Mouse (Mus musculus) layer of hippocampus, adult 11-12 months (tissue): ENCODE measurements around the gene Tmem266.

Experiments used
- DNase-seq: peaks from one replicate; pipeline ENCODE4 v3.0.0; 2022; ENCODE audit warnings: low spot score

Gene Tmem266

DNA sequence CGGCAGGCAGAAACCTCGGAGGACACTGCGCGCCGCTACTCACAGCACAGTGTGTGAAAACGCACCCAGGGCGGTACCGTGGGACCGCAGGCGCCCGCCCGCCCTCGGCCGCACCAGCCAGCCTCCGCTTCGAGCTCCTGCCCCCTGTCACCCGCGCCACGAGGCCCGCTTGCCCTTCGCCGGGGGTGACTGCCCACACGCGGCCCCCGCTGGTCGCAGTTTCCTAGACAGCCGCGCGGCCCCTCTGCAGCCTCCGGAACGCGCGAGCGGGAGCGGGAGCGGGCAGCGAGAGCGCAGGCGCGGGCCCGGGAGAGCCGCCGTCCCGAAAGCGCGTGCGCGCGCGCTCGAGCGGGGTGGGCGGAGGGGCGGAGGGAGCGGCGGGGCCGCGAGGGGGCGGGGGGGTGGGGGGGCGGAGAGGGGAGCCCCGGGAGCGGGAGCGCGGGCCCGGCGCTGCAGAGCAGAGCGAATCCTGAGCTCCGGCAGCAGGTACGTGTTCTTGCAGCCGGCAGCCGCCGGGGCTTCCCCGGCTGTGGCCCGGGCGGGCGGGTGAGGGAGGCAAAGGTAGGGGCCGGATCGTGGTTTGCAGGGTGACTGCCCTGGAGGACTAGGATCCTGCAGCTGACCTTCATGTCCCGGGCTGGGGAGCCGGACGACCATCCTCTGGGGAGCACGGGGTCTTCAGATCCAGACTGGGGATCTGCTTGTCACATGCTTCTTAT, at the start of gene Tmem266, which contains the start of gene Nrg4:
Tmem266 (plus strand) TSS at position 399 of the 719 bp plus-strand sequence.
Nrg4 (minus strand) TSS at position 330 of the 719 bp plus-strand sequence.
- DNase-seq = peak; percentile 67

DNA sequence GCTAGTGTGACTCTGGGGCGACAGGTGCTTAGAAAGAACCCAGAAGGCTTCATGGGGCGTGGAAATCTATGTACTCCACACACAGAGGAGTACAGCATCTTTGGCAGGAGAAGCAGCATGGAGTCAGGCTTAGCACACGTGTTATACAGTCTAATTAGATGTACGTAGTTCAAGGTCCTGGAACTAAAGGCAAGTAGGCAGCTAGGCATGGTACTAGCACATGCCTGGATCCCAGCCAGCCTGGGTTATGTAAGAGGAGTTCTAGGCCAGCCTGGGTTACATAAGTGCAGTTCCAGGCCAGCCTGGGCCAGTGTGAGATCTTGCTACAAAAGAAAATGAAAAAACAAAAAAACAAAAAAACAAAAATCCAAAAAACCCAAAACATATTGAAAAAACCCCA, 49.2 kb upstream of the Tmem266 start:
- no peak for DNase-seq

DNA sequence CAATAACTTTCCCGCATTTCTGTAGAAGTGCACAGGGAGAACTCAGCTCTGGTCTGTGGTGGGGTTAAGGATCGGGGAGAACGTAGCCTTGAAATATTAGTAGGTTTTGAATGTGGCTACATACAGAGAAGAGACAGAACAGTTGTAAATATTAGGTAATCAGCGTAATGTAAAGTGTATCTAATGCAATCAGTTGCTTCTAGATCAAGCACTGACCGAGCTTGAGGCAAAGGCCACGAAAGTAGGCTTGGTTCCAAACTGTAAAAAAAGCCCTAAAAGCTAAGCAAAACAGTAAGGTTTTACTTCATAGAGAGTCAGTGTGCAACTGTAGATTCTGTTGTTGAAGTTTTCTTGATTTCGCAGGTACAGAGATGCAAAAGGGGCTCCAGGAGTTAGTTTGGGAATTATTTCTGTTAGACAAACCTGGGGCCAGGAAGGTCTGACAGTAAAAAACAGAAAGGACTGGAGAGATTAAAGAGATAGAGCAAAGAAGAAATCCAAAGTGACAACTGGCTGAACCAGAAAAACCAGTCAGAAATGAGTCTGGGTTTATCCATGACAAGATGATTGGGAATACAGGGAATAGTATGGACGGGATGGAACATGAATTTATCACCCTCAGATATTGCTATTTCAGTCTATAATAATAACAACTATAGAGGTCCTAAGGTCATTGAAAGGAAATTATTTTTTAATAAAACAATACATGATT, 47.4 kb upstream of the Tmem266 start:
- DNase-seq = no peak

DNA sequence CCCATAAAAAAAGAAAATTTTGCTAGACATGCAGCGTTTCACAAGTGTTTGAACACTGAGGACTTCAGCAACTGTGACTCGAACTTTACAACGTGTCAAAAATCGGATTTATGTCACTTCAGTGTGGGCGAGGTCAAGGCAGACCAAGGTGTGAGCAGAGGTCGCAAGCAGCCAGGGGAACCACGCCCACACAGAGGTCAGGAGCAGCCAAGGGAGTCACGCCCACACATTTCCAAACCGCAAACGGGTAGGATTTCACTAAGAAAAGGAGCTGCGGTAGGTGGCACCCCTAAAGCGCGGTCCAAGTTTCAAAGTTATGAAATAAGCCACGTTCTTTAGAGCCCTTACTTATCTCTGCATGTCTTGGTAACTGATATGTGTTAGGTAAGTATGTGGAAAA, 43.2 kb upstream of the Tmem266 start:
- no peak for DNase-seq

DNA sequence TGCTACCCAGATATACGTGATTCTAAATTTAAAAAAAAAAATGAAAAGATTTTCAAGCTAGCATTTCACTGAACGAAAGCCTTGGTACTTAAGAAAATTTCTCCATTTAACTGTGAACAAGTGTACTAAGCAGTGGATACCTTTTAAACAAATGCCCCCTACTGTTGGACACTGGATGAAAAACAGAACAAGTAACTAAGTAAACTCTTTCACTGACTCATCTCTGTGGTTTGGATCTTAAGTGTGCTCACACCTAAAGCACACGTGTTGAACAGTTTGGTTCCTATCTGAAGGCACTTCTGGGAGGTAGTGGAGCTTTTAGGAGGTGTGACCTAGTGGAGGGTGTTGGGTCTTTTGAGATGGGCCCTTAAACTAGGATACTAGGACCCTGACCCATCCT, 41.5 kb upstream of the Tmem266 start:
- DNase-seq = no peak

DNA sequence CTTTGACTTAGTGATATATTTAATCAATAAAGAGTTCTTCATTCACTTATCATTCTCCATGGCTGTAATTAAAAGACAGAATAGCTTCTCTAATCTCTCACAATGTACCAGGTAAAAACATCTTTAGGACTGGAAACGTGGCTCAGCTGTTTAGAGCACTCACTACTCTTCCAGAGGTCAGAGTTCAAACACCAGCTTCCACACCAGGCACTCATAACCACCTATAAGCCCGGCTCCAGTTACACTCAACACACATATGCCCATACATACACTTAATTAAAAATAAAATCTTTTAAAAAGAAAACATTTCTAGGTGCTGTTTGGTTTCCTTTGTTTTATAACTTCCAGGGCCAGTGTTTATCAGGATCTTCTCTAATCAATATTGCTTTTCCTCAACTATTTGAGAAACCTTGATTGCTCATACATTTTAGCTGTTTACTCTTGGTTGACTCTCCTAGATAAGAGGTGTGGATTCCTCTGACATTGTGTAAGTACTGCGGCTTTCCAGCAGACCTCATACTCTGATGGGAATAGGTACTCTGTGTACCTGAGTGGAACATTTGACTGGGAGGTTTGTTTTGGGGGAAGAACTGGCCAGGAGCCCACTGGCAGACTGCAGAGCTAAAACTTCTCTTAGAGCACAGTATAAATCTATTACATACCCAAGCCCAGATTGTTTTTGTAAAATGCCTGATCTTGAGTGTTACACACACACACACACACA, 37.1 kb upstream of the Tmem266 start:
- no peak for DNase-seq

DNA sequence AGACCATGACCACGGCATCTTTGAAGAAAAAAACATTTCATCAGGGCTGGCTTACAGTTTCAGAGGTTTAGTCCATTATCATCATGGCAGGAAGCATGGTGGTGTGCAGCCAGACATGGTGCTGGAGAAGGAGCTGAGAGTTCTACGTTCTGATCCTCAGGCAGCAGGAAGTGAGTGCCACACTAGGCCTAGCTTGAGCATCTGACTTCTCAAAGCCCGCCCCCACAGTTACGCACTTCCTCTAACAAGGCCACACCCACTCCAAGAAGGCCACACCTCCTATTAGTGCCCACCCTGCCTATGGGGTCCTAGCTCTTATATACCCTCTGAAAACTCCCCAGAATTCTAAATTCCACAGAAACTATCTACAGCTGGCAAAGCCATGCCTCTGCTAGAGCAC, 34.7 kb upstream of the Tmem266 start:
- DNase-seq = no peak

DNA sequence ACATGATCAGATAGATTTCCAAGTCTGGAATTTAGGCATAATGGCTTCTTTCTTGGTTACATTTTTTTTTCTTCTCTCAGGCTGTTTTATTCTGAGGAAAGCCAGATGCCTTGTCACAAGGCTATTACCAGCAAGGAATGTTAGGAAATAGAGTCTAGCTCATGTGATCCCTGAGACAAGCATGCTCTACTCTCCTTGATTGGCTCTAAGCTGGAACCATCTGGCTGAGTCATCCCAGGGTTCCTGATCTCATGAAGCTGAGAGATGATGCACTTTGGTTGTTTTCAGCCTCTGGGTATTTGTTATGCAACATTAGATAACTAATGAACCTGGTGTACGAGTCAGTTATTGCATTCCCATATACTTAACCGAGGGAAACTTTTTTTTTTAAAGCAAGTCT, 30.5 kb upstream of the Tmem266 start:
- no peak for DNase-seq

DNA sequence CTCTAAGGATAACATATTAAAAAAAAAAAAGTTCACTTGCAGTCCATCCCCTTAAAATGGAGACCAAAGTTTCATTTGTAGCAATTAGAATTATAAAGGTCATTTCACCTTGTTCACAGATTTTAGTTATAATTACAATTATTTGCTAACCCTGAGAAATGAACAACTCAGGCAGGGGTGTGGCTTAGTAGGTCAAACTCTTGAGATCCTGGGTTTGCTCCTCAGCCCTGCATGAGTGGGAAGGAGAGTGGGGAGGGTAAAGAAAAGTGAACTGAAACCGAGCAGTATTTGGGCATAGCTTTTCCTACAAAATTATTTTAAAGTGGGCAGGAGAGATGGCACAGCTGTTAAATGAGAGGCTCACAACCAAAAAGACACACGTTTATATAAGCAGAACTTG, 19.6 kb upstream of the Tmem266 start:
- no peak for DNase-seq

DNA sequence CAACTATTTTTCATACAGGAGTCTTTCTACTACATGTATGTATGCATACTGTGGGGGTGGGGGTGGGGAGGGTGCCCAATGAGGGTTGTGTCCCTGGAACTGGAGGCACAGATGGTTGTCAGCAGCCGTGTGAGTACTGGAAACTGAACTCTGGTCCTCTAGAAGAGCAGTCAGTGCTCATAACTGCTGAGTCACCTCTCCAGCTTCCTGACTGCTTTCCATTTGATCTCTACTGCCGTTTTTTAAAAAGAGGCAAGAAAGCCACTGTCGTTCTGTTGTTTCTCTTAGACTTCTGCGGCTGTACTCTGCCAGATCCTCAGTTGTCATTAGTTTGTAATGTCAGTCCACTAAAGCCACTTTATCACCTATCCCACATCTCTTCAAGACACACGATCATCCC, 19.2 kb upstream of the Tmem266 start:
- no peak for DNase-seq

DNA sequence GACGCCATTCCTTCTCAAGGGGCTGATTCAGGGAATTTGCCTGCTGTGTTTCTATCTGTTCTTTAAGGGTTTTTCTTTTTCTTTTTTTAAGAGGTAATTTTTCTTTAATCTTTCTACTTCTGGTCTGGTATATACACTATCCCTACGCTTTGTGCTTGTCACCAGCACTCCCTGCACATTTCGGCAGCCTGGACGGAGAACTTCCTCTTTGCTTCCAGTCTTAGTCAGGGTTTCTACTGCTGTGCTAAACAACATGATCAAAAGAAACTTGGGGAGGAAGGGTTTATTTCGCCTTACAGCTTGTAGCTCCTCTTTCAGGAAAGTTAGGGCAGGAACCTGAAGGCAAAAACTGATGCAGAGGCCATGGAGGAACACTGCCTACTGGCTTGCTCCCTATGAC, 18.3 kb upstream of the Tmem266 start:
- DNase-seq = no peak

DNA sequence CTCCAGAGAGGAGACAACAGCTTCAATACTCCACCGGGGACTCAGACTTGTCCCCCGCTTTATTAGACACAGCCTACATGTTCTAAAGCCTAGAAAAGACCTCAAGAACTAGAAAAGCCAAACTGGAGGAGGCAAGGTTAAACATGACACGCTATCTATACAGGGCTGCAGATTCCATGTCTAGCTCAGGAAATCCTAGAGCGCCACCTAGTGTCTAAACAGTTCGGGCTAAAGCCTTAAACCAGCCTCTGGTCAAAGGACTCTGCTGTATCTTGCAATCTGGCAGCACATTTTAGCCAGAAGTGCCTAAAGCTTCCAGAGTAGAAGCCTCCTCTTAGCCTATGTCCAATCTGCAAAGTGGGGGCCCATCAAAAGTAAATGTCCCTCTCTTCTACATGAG, 15.2 kb upstream of the Tmem266 start:
- peak; percentile 85 for DNase-seq

DNA sequence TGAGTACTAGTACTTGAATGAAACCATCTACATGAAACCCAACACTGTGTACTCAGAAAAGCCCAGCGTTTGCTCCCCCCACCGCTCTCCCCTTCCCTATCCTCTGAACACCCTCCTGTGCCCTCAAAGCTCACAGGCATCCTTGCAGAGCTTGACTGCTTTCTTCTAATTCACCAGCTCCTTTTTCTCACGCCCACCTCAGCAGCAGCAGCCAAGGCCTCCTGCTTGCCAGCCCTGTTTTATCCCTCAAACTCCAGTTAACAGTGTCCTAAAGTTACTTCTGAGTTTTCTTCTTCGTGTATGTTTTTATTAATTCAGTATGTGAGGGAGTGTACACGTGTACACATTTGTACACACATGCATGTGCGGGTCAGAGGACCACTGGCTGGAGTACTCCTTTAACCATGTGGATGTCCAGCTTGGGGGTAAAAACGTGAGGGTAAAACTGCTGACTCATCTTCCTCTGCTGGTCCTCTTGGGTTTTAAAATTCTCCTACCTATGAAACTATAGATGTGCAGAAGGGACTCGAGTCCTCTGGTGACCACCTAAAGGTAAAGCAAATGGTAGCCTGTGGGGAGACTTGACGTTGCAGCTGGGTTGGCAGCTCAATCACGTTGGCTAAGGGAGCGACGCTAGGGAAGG, 13.0 kb upstream of the Tmem266 start:
- DNase-seq = no peak

DNA sequence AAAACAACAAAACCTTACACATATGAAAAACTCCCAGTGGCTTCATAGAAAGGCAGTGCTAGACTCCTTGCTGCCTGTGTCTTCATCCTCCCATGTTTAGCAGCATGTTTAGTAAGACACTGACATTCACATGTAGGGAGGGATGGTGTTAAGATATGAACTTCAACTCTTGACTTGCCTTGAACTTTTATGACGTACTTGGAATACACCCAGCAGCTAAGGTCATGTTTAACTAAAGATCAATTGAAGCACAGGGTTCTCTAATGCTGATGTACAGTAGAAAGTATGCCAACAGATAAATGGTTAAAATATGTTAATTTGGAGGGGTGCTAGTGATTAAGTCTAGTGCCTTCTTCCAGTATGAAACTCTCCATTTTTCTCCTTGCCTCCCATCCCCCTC, 4.1 kb upstream of the Tmem266 start:
- no peak for DNase-seq

DNA sequence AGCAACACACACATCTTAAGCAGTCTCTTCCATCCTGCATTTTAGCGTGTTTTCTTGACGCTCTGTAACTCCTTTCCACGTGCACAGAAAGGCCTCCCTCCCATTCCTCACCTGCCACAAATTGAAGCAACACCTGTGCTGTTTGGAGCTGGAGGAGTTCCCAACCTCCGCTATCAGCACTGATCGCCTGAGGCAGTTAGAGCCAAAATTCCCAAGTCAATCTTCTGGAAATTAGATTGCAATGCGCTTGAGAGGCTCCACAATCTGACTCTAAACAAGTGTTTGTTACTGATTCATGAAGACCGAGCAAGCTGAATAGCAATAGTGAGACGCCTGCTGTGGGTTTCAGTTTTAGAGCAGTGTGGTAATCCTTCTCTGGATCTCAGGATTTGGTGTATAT, 2.6 kb upstream of the Tmem266 start:
- DNase-seq = no peak

DNA sequence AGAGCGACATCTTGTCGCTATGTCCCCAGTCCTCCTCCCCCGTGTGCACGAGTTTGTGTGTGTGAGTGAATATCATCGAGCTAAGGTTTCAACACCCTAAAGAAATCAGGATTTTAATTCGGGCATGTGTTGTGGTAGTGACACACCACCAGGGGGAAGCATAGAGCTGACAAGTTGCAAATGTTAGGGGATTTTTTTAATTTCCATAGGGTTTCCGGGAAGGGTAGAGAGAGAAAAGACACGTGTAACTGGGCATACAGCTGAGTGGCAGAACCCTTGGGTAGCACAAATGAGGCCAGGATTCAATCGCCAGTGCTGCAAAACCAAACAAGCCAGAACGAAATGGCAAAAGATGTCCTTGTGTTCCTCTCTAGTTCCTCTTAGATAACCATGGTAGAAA, 2.2 kb upstream of the Tmem266 start:
- DNase-seq = no peak

DNA sequence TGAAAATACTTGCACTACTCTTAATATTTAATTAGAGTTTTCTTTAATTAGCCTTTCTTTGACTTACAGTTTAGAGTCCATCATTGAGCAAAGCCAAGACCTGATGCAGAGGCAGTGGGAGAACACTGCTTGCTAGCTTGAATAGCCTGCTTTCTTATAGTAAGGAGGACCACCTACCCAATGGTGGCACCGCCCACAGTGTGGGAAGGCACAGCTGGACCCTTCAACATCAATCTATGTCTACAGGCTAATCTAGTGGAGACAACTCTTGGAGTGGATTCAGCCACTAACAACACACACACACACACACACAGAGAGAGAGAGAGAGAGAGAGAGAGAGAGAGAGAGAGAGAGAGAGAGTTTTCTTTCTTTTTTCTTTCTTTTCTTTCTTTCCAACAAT, 1.7 kb upstream of the Tmem266 start:
- no peak for DNase-seq

DNA sequence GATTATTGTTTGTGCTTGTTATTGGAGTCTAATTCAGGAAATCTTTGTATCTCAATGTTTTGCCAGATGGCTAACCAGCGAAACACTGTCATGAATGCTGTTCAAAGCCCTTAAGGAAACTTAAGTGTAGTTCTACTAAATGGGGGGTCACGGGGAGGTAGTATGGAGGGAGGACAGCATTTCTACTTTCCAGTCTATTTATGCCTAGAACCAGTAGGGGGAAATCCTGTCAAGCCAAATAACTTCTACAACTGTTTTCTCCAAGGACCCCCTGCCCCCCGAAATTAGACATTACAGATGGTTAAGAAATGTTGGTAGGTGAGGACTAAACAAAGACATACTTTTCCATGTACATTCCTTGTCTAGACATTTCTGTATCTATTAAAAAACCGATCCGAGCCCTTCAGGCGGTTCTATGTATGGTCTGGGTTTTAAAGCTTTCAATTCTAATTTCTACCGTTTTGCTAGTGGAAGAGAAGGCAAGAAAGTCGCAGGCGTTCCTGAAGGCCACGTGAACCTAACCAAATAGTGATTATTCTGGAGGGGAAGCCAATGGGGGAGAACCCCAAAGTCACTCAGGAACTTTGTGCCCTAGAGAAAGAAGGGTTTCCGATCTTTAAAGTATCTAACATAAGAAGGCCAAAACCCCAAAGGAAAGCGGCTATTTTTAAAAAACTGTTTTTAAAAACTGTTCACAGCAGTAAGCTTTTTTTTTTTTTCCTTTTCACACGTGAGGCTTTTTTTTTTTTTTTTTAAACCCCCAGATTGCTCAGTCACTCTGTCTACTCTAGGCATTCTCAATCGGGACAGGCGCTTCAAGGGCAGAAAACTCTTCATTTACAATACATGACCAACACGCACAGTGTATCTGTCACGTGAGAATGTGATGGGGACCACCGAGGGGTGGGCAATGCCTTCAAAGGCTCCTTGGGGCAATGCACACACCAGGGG, 874 bp upstream of the Tmem266 start:
- DNase-seq = no peak

DNA sequence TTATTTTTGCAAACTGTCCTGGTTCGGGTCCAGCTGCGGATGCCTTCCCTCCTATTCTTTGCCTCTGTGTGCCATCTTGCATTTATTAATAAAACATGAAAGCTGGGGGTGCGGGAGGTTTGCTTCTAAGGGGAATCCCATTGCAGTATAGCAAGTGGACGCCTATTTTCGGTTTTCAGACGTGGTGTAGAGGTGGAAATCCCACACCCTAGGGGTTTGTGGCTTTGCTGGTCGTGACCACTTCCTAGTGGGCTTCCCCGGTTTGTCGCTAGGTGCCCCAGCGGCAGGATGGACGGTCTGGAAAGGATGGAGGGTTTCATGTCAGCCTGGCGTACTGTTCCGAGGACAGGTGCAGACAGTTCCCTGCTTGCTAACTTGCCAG, 512 bp downstream of the Tmem266 start:
- no peak for DNase-seq

DNA sequence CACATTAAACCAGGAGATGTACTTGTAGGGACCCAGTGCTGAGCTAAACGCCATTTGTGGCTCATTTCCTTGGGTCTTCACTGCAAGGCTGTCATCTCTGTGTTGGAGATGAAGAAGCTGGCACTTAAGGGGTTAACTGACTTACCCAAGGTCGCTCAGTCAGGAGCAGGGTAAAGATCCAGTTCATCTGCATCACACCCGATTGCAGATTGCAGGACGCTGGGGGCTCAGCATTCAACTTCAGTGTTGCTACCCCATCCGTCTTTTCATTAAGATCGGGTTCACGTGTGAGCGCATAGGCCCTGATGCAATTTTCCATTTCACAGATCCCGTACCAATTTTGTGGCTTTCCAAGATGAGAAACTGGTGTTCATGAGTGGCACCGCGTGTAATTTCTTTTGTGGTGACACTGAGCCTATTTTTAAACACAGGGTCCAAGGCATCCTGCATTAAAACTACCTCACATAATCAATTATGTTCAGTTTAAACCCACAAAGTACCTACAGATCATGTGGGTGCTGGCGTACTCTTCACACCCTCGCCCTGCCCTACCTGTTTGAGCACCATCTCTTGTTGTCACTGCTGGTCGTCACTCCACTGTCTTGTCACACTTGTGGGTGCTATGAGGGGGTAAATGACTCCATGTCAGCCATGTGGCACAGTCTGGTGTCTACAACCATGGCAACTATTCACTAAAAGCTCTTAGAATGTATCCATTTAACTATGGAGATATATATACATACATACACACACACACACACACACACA, 1.6 kb downstream of the Tmem266 start:
- no peak for DNase-seq

DNA sequence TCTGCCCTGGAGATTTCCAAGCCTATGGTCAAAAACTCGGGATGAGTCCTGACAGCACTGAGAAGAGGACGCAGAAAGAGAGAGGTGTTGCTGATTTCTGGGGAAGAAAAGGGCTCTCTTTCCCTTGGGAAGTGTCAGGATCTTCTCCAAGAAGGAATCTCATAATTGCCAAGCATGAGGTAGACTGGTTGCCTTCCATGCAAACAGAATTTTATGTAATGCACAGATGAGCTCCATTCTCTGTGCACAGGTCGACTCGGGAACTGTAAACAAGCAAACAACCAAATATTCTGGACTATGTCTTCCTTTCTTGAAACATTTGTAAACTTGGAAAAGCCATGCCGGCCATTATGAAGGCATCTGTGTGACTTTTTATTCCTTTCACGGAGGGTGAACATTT, 2.7 kb downstream of the Tmem266 start:
- no peak for DNase-seq
